Mouse (Mus musculus) lung, postnatal 0 days (tissue): ENCODE measurements around the gene Limd1.

ENCODE experiments used
- CTCF ChIP-seq: IDR thresholded peaks from 2 replicates; pipeline ENCODE4 v1.5.1; 2016; ENCODE audit warnings: antibody characterized with exemption, mild to moderate bottlenecking
- EP300 ChIP-seq: IDR thresholded peaks from 2 replicates; pipeline ENCODE4 v1.6.1; 2016; ENCODE audit warnings: antibody characterized with exemption, mild to moderate bottlenecking, control low read depth

DNA sequence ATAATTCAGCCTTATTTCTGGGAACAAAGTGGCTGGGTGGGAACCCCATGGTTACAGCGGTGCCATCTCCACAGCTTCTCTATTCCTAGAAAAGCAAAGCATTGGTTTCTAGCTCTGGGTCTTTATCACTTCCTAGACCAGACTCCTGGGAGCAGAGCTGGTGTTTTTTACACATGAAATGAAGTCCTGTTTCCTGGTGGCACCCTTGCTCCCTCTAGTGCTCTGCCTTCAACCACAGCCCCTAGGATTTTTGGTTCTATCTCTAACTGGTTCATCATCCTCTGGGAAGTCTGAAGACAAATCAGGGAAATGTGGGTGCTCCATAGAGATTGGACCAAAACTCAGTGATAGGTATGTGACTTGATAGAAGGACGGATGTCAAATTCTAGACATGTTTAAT is 28.9 kb downstream of the Limd1 start:
- TF ChIP-seq CTCF (peak; percentile 60), EP300 (no peak)
